Mouse (Mus musculus) bone marrow macrophage, adult 2 months (primary cell): ENCODE results near the gene Kpna3. TPM values are rescaled to one million over a fixed set of nuclear protein-coding genes. Genes with fewer than 3 reads are reported as not detected.

Experiments used
- H3K27ac ChIP-seq: 2 replicates; pipeline ENCODE4 v1.5.1; 2012; ENCODE audit warnings: low read depth, low read length; ENCODE audit not compliant: insufficient read depth
- H3K4me1 ChIP-seq: 2 replicates; pipeline ENCODE4 v1.6.1; 2012; ENCODE audit warnings: low read length; ENCODE audit not compliant: control insufficient read depth, insufficient read depth
- H3K4me3 ChIP-seq: 2 replicates; pipeline ENCODE4 v1.5.1; 2012; ENCODE audit warnings: mild to moderate bottlenecking, low read length, moderate library complexity; ENCODE audit not compliant: insufficient read depth
- CTCF ChIP-seq: IDR thresholded peaks from 2 replicates; pipeline ENCODE4 v1.5.1; 2012; ENCODE audit warnings: low read depth, mild to moderate bottlenecking, low read length, moderate library complexity
- POLR2A ChIP-seq: IDR thresholded peaks from 2 replicates; pipeline ENCODE4 v1.6.1; 2012; ENCODE audit warnings: mild to moderate bottlenecking, low read depth, low read length, borderline replicate concordance
- polyA plus RNA-seq: library from polyadenylated mRNA; stranded (reverse); fragments of >200 nt; gene quantifications from 2 replicates; pipeline ENCODE4 v1.2.4, GENCODE M21; 2012; ENCODE audit not compliant: missing spikeins, insufficient read depth, insufficient read length

Kpna3 gene
- polyA plus RNA-seq, 1 experiment = 35.8 TPM

- H3K4me1 ChIP-seq = peaks cover 21% of the 10 kb centered on the region
- TF ChIP-seq POLR2A = no peak
- TF ChIP-seq CTCF = no peak
- no peak overlapping the region for H3K27ac ChIP-seq
- H3K4me3 ChIP-seq = no peak overlapping the region
These were observed 34.7 kb downstream of the Kpna3 start for GRCm38 (mm10) chr14:61404941-61405340.

DNA sequence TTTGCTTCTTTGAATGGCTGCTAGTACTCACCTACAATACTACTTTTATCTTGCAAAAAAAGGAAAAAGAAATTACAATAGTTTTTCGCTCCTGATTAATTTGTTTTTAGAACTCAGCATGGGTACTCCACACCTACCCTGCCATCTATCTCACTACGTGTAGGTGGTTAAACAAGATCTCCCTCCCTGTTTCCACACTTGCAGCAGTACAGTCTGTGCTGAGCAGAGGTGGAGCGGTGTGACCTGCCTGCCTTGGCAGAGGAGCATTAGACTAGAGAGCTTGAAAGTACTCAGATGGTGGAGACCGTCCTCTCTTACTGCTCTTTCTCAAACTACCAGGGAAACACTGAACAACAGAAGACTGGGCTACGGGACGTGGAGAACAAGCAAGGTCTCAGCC lies 44.9 kb downstream of the Kpna3 start:
- TF ChIP-seq CTCF (no peak), POLR2A (no peak)
- Histone ChIP-seq H3K27ac (peak overlapping the region; percentile 19; the same call in 1 of the 2 replicates), H3K4me1 (peaks cover 13% of the 10 kb centered on the region), H3K4me3 (no peak overlapping the region)

DNA sequence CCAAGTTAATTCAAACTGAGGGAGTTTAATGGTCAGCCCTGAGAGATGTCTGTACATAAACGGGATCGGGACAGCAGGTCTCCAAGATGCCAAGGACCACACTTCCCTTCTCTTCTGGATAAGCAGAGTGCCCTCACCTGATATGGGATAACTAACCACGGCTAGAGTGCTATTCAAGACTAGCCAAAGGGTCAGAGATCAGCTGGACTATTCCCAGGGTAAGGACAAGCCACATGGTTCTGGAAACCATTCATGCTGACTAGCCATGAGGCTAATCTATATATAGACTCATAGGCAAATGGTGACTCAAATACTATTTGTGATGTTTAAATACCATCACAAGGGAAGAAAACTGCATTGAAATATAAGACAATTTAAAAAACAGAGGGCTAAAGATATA lies 49.1 kb downstream of the Kpna3 start:
- H3K27ac ChIP-seq = no peak overlapping the region
- H3K4me3 ChIP-seq = no peak overlapping the region
- no peak for TF ChIP-seq CTCF
- no peak for TF ChIP-seq POLR2A
- H3K4me1 ChIP-seq = peaks cover 13% of the 10 kb centered on the region

DNA sequence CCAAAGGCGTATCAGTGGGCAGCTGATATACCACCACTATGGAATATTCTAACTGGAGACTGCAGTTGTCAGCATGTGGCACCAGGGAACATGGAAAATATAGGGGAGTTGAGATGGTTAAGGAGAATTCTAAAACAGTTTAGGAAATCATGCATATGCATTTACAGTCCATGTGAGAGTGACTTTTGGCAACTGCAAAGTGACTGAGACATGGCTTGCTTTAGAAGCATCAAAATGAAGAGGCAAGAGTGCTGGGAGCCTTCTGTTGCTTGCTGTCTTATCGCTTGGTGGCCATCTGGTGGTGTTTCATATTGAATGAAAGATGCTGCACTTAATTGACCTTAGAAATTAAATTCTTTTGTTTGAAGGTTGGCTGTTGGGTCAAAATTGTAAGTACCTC lies 72.4 kb downstream of the Kpna3 start:
- no peak overlapping the region for H3K4me3 ChIP-seq
- no peak overlapping the region for H3K27ac ChIP-seq
- peaks cover 2% of the 10 kb centered on the region for H3K4me1 ChIP-seq
- no peak for TF ChIP-seq CTCF
- TF ChIP-seq POLR2A = no peak

- Histone ChIP-seq H3K27ac (no peak overlapping the region), H3K4me1 (peaks cover 9% of the 10 kb centered on the region), H3K4me3 (no peak overlapping the region)
- TF ChIP-seq CTCF = no peak
- no peak for TF ChIP-seq POLR2A
These were observed 75.0 kb downstream of the Kpna3 start for GRCm38 (mm10) chr14:61364656-61365055.

DNA sequence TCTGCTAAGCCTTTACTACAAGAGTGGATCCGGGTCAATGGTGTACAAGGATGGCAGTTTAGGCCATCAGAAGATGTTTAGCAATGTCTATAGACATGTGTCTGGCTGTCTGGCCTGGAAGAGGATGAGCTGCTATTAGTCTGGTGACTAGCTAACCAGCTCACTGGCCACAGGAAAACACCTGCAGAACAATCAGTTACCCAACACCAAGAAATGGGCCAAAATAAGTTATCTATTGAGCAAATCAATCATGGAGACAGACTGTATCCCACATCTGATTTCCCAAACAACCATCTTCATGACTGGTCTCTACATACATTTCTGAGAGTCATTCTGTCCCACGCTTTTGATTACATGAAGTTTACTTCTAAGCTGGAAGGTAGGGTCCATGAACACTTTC lies 75.9 kb downstream of the Kpna3 start:
- Histone ChIP-seq H3K4me1 (peaks cover 13% of the 10 kb centered on the region), H3K27ac (no peak overlapping the region), H3K4me3 (no peak overlapping the region)
- TF ChIP-seq POLR2A = no peak
- no peak for TF ChIP-seq CTCF

GRCm38 (mm10) chr14:61362268-61362667 lies 77.4 kb downstream of the Kpna3 start:
- TF ChIP-seq CTCF (no peak), POLR2A (no peak)
- Histone ChIP-seq H3K4me3 (no peak overlapping the region), H3K27ac (no peak overlapping the region), H3K4me1 (peaks cover 13% of the 10 kb centered on the region)

DNA sequence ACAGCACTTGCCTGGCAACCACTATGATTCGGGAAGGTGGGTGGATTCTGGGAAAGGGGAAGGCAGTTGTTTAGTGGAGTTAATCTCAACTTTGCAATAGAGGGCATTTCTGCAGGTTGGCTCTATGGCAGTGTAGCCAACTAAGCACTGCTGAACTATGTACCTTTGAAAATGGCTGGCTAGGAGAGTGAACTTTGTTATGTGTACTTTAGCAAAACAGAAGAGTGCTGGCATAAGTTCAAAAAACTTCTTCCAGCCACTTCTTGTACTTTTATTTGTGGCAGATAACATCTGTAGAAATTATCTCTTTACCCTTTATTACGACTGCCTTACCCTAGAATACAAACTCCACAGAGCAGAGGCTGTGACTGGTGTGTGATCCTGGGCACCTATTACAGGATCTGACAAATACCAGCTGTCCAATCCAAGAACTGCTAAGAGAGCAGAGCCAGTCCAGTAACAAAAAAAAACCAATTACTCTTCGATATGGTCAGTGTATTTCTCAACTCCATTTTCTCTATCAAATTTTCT lies 78.6 kb downstream of the Kpna3 start:
- no peak for TF ChIP-seq POLR2A
- TF ChIP-seq CTCF = no peak
- Histone ChIP-seq H3K4me1 (peaks cover 13% of the 10 kb centered on the region), H3K27ac (no peak overlapping the region), H3K4me3 (no peak overlapping the region)

- H3K27ac ChIP-seq = peak within 1 kb of the TSS; percentile 55
- H3K4me3 ChIP-seq = peak within 1 kb of the TSS; percentile 67
- TF ChIP-seq CTCF (no peak), POLR2A (peak; percentile 6; the same call in 1 of the 2 replicates)
- H3K4me1 ChIP-seq = peaks cover 13% of the 10 kb centered on the region
These were observed 79.3 kb downstream of the Kpna3 start, which contains the start of gene Ebpl for GRCm38 (mm10) chr14:61360131-61360980. TSS of gene Ebpl (minus strand) at chr14:61360439.
